Mouse (Mus musculus) megakaryocyte, embryonic 14.5 days (primary cell): ENCODE data around the gene Apopt1.

Experiments used
- FLI1 ChIP-seq: IDR thresholded peaks from 2 replicates; pipeline ENCODE4 v1.6.1; 2012; ENCODE audit warnings: low read length, inconsistent platforms, mixed read lengths
- GATA1 ChIP-seq: IDR thresholded peaks from 3 replicates; pipeline ENCODE4 v1.6.1; 2012; ENCODE audit warnings: mixed read lengths, low read length, inconsistent platforms, borderline replicate concordance

GRCm38 (mm10) chr12:111746091-111746490 is 33.0 kb downstream of the Apopt1 start:
- TF ChIP-seq FLI1, result no peak
- no peak for TF ChIP-seq GATA1
